Mouse (Mus musculus): ENCODE measurements around the gene 4933415A04Rik. TPM values are rescaled to one million over a fixed set of nuclear protein-coding genes. Genes with fewer than 3 reads are reported as not detected.

The 4933415A04Rik gene
- polyA plus RNA-seq, 1 experiment from 2014 or later: 4.7 TPM

- peaks cover 20% of the 10 kb centered on the region for H3K36me3 ChIP-seq
- 14% methylated on average over 9 of the region's 9 CpGs for WGBS
- H3K9ac ChIP-seq: peak overlapping the region; percentile 35; the same call in 1 of the 2 replicates
- no peaks in the 10 kb centered on the region for H3K27me3 ChIP-seq
- H3K9me3 ChIP-seq: no peaks in the 10 kb centered on the region
- H3K4me1 ChIP-seq: peaks cover 12% of the 10 kb centered on the region; the same call in 1 of the 2 replicates
- peak overlapping the region; percentile 58; the same call in 1 of the 2 replicates for H3K27ac ChIP-seq
- 0 out of 2 replicates have a peak, but pooled peaks have one; percentile 48 for ATAC-seq (ENCODE audit: low FRiP score, low read depth)
- H3K4me2 ChIP-seq (replicated peaks): 0 out of 2 replicates have a peak overlapping the region, but pooled peaks have one; percentile 1
- H3K4me3 ChIP-seq: no peak overlapping the region
Measured at GRCm38 (mm10) chr11:43575376-43576151, 11.3 kb upstream of the 4933415A04Rik start.

- WGBS: 60% methylated on average over 11 of the region's 11 CpGs
- Histone ChIP-seq H3K27ac (no peak overlapping the region), H3K36me3 (peaks cover 36% of the 10 kb centered on the region), H3K9me3 (no peaks in the 10 kb centered on the region), H3K27me3 (no peaks in the 10 kb centered on the region), H3K4me1 (peaks cover 12% of the 10 kb centered on the region; the same call in 1 of the 2 replicates), H3K9ac (no peak overlapping the region), H3K4me3 (no peak overlapping the region), H3K4me2 (replicated peaks) (no peak overlapping the region)
- no peak for ATAC-seq (ENCODE audit: low FRiP score, low read depth)
Measured at GRCm38 (mm10) chr11:43577713-43578478, 8.9 kb upstream of the 4933415A04Rik start.

GRCm38 (mm10) chr11:43585211-43586005 is 1.4 kb upstream of the 4933415A04Rik start:
- H3K36me3 ChIP-seq: peaks cover 69% of the 10 kb centered on the region
- H3K9me3 ChIP-seq: no peaks in the 10 kb centered on the region
- H3K4me1 ChIP-seq: no peaks in the 10 kb centered on the region
- no peak for ATAC-seq (ENCODE audit: low FRiP score, low read depth)
- H3K27ac ChIP-seq: no peak overlapping the region
- H3K4me3 ChIP-seq: no peak overlapping the region
- no peaks in the 10 kb centered on the region for H3K27me3 ChIP-seq
- 91% methylated on average over 22 of the region's 22 CpGs for WGBS
- H3K9ac ChIP-seq: no peak overlapping the region
- H3K4me2 ChIP-seq (replicated peaks): no peak overlapping the region

GRCm38 (mm10) chr11:43589530-43590072 is 2.8 kb downstream of the 4933415A04Rik start:
- ATAC-seq (ENCODE audit: low FRiP score, low read depth): no peak
- H3K36me3 ChIP-seq: peaks cover 36% of the 10 kb centered on the region
- WGBS: 56% methylated on average over 6 of the region's 6 CpGs
- no peak overlapping the region for H3K9ac ChIP-seq
- H3K27ac ChIP-seq: no peak overlapping the region
- no peak overlapping the region for H3K4me2 ChIP-seq (replicated peaks)
- H3K4me1 ChIP-seq: no peaks in the 10 kb centered on the region
- H3K27me3 ChIP-seq: no peaks in the 10 kb centered on the region
- H3K9me3 ChIP-seq: no peaks in the 10 kb centered on the region
- H3K4me3 ChIP-seq: no peak overlapping the region

GRCm38 (mm10) chr11:43601440-43601839 is 14.6 kb downstream of the 4933415A04Rik start, which contains the start of gene Fabp6:
Gene Fabp6 (minus strand): TSS chr11:43601540.
- Histone ChIP-seq H3K9ac (no peak within 1 kb of the TSS), H3K4me3 (no peak within 1 kb of the TSS), H3K4me1 (no peaks in the 10 kb centered on the region), H3K9me3 (no peaks in the 10 kb centered on the region), H3K27ac (no peak within 1 kb of the TSS), H3K4me2 (replicated peaks) (no peak within 1 kb of the TSS), H3K36me3 (no peaks in the 10 kb centered on the region), H3K27me3 (no peaks in the 10 kb centered on the region)
- no peak for ATAC-seq (ENCODE audit: low FRiP score, low read depth)
- 90% methylated on average over 5 of the region's 5 CpGs for WGBS

GRCm38 (mm10) chr11:43604207-43604606 is 17.4 kb downstream of the 4933415A04Rik start:
- no peaks in the 10 kb centered on the region for H3K4me1 ChIP-seq
- no peak overlapping the region for H3K4me3 ChIP-seq
- no peak overlapping the region for H3K9ac ChIP-seq
- no peak overlapping the region for H3K4me2 ChIP-seq (replicated peaks)
- no peaks in the 10 kb centered on the region for H3K9me3 ChIP-seq
- no peaks in the 10 kb centered on the region for H3K36me3 ChIP-seq
- 86% methylated on average over 2 of the region's 2 CpGs for WGBS
- ATAC-seq (ENCODE audit: low FRiP score, low read depth): no peak
- no peak overlapping the region for H3K27ac ChIP-seq
- no peaks in the 10 kb centered on the region for H3K27me3 ChIP-seq

GRCm38 (mm10) chr11:43604891-43605290 is 18.1 kb downstream of the 4933415A04Rik start:
- Histone ChIP-seq H3K4me1 (no peaks in the 10 kb centered on the region), H3K36me3 (no peaks in the 10 kb centered on the region), H3K9ac (no peak overlapping the region), H3K27ac (no peak overlapping the region), H3K9me3 (no peaks in the 10 kb centered on the region), H3K4me3 (no peak overlapping the region), H3K27me3 (no peaks in the 10 kb centered on the region), H3K4me2 (replicated peaks) (no peak overlapping the region)
- no peak for ATAC-seq (ENCODE audit: low FRiP score, low read depth)
- 87% methylated on average over 6 of the region's 6 CpGs for WGBS

- Histone ChIP-seq H3K36me3 (no peaks in the 10 kb centered on the region), H3K4me1 (no peaks in the 10 kb centered on the region), H3K4me2 (replicated peaks) (no peak overlapping the region), H3K27me3 (no peaks in the 10 kb centered on the region), H3K9me3 (no peaks in the 10 kb centered on the region), H3K27ac (no peak overlapping the region), H3K4me3 (no peak overlapping the region), H3K9ac (no peak overlapping the region)
- WGBS: 76% methylated on average over 6 of the region's 6 CpGs
- ATAC-seq (ENCODE audit: low FRiP score, low read depth): no peak
Measured at GRCm38 (mm10) chr11:43605859-43606258, 19.0 kb downstream of the 4933415A04Rik start.

- H3K9ac ChIP-seq: no peak overlapping the region
- H3K4me3 ChIP-seq: no peak overlapping the region
- no peak overlapping the region for H3K27ac ChIP-seq
- H3K4me1 ChIP-seq: no peaks in the 10 kb centered on the region; the same call in 1 of the 2 replicates
- H3K27me3 ChIP-seq: no peaks in the 10 kb centered on the region
- no peak overlapping the region for H3K4me2 ChIP-seq (replicated peaks)
- 36% methylated on average over 3 of the region's 3 CpGs for WGBS
- H3K36me3 ChIP-seq: no peaks in the 10 kb centered on the region
- H3K9me3 ChIP-seq: no peaks in the 10 kb centered on the region
- no peak for ATAC-seq (ENCODE audit: low FRiP score, low read depth)
Measured at GRCm38 (mm10) chr11:43608440-43608839, 21.6 kb downstream of the 4933415A04Rik start.

- no peak for ATAC-seq (ENCODE audit: low FRiP score, low read depth)
- no peaks in the 10 kb centered on the region for H3K36me3 ChIP-seq
- no peak overlapping the region for H3K4me2 ChIP-seq (replicated peaks)
- H3K27me3 ChIP-seq: no peaks in the 10 kb centered on the region
- WGBS: 66% methylated on average over 10 of the region's 10 CpGs
- H3K4me3 ChIP-seq: no peak overlapping the region
- H3K4me1 ChIP-seq: no peaks in the 10 kb centered on the region; the same call in 1 of the 2 replicates
- no peak overlapping the region for H3K27ac ChIP-seq
- H3K9ac ChIP-seq: no peak overlapping the region
- H3K9me3 ChIP-seq: no peaks in the 10 kb centered on the region
Measured at GRCm38 (mm10) chr11:43610006-43610661, 23.3 kb downstream of the 4933415A04Rik start.

- Histone ChIP-seq H3K27ac (no peak overlapping the region), H3K27me3 (no peaks in the 10 kb centered on the region), H3K4me2 (replicated peaks) (no peak overlapping the region), H3K9me3 (no peaks in the 10 kb centered on the region), H3K4me3 (no peak overlapping the region), H3K36me3 (no peaks in the 10 kb centered on the region), H3K4me1 (no peaks in the 10 kb centered on the region; the same call in 1 of the 2 replicates), H3K9ac (no peak overlapping the region)
- no peak for ATAC-seq (ENCODE audit: low FRiP score, low read depth)
- 67% methylated on average over 5 of the region's 5 CpGs for WGBS
Measured at GRCm38 (mm10) chr11:43610662-43611033, 23.8 kb downstream of the 4933415A04Rik start.

Data from limb, embryonic 13.5 days (tissue).